Mouse (Mus musculus) limb, embryonic 15.5 days (tissue): ENCODE data around the gene Kif6. TPM values are rescaled to one million over a fixed set of nuclear protein-coding genes. Genes with fewer than 3 reads are reported as not detected.

Experiments
- ATAC-seq: fragments of 200-750 bp; cut with Nextera tagmentation; 2 replicates; pipeline ENCODE4 v1.8.0; 2017; ENCODE audit warnings: low read depth, moderate TSS enrichment; ENCODE audit not compliant: insufficient number of reproducible peaks, low FRiP score, low TSS enrichment
- H3K27ac ChIP-seq: fragments of 300-500 bp; sonication (generic); 2 replicates; pipeline ENCODE4 v1.5.1; 2015; ENCODE audit warnings: moderate library complexity, mild to moderate bottlenecking, inconsistent platforms
- H3K27me3 ChIP-seq: fragments of 300-500 bp; sonication (generic); 2 replicates; pipeline ENCODE4 v1.6.1; 2015; ENCODE audit warnings: inconsistent platforms
- H3K36me3 ChIP-seq: fragments of 300-500 bp; sonication (generic); 2 replicates; pipeline ENCODE4 v1.6.1; 2015; ENCODE audit warnings: inconsistent platforms
- H3K4me1 ChIP-seq: fragments of 300-500 bp; sonication (generic); 2 replicates; pipeline ENCODE4 v1.6.1; 2015; ENCODE audit warnings: inconsistent platforms
- H3K4me2 ChIP-seq: fragments of 300-500 bp; sonication (generic); 2 replicates; pipeline ENCODE4 v1.6.1; 2015; ENCODE audit warnings: mild to moderate bottlenecking, inconsistent platforms
- H3K4me3 ChIP-seq: fragments of 300-500 bp; sonication (generic); 2 replicates; pipeline ENCODE4 v1.5.1; 2015; ENCODE audit warnings: mild to moderate bottlenecking, inconsistent platforms
- H3K9ac ChIP-seq: fragments of 300-500 bp; sonication (generic); 2 replicates; pipeline ENCODE4 v1.6.1; 2015; ENCODE audit warnings: inconsistent platforms
- H3K9me3 ChIP-seq: fragments of 300-500 bp; sonication (generic); 2 replicates; pipeline ENCODE4 v1.6.1; 2016; ENCODE audit warnings: inconsistent platforms
- WGBS: fragments of 180-500 bp; shearing (Covaris S2); methylation state at CpG from one replicate; pipeline ENCODE4 v1.1.7; 2015; 5-methylcytosine and 5-hydroxymethylcytosine counted together
- polyA plus RNA-seq: library from polyadenylated mRNA; unstranded; fragments of >200 nt; fragmentation: Nextera tagmentation; extraction: Ambion mirVana; gene quantifications from 2 replicates; pipeline ENCODE4 v1.2.1, GENCODE M21; 2015

The Kif6 gene
- polyA plus RNA-seq, 1 experiment from 2014 or later, result 1.3 TPM

DNA sequence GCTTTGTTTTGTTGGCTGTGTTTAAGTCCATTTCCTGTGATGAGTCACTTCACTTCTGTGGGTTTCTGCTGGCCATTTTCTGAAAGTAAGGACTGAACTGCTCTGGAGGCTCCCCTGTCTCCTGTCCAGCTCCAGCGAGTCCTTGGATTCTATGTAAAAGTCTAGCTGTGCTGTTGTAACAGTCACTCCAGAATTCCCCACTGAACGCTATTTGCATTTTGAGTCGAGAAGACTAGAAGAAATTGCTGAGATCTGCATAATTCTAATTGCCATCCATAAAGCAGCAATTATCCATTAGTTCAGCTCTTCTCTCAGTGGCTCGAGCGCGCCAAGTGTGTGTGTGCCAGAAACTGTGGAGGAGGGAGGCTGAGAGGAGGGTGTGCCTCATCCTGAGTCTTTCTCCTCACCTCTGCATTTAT lies 57.0 kb downstream of the Kif6 start:
- no peak for ATAC-seq
- 61% methylated on average over 6 of the region's 6 CpGs for WGBS
- Histone ChIP-seq H3K4me1 (peaks cover 9% of the 10 kb centered on the region), H3K9me3 (no peaks in the 10 kb centered on the region), H3K9ac (no peak overlapping the region), H3K27ac (no peak overlapping the region), H3K36me3 (no peaks in the 10 kb centered on the region), H3K4me2 (no peak overlapping the region), H3K27me3 (no peaks in the 10 kb centered on the region), H3K4me3 (no peak overlapping the region)

DNA sequence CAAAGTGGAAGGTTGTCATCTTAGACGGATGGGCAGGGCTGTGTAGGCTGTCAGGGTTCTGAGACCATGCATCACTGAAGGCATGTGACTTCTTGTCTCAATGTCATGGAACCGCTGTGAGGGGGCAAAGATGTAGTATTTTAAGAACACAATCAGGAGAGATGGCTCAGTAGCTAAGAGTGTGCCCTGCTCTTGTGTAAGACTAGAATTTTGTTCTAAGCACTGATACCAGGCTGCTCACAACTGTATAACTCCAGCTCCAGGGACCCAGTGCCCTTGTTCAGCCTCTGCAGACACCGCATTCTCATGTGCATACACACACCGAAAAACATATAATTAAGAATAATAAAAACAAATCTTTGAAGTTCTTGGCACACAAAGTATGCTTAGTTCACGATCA lies 57.5 kb downstream of the Kif6 start:
- 73% methylated on average over 5 of the region's 5 CpGs for WGBS
- ATAC-seq, result no peak
- H3K27me3 ChIP-seq, result no peaks in the 10 kb centered on the region
- H3K27ac ChIP-seq, result no peak overlapping the region
- no peaks in the 10 kb centered on the region for H3K36me3 ChIP-seq
- H3K4me1 ChIP-seq, result peaks cover 9% of the 10 kb centered on the region
- no peak overlapping the region for H3K9ac ChIP-seq
- no peak overlapping the region for H3K4me2 ChIP-seq
- H3K4me3 ChIP-seq, result no peak overlapping the region
- H3K9me3 ChIP-seq, result no peaks in the 10 kb centered on the region

DNA sequence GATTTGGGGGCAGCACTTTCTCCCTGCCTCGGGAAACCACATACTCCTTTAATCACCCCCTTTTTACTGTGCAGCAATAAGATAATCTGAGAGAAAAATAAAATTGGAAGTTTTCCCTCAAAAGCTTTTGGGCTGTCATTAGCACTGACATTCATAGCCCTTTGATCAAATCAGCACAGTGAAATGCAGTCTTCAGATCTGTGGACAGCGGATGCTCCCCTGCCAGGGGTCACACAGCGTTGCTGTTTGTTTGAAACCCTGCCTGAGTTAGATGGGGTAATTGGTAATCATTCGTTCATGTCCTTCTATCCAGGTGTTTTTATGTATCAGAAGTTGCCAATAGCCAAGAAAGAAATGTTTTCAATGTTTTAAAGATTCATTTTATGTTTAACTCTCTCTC lies 60.7 kb downstream of the Kif6 start:
- ATAC-seq, result no peak
- Histone ChIP-seq H3K36me3 (no peaks in the 10 kb centered on the region), H3K27me3 (no peaks in the 10 kb centered on the region), H3K4me2 (0 out of 2 replicates have a peak overlapping the region, but pooled peaks have one; percentile 17), H3K4me1 (peaks cover 9% of the 10 kb centered on the region), H3K4me3 (no peak overlapping the region), H3K9me3 (no peaks in the 10 kb centered on the region), H3K9ac (no peak overlapping the region), H3K27ac (no peak overlapping the region)
- WGBS, result 45% methylated on average over 4 of the region's 4 CpGs

GRCm38 (mm10) chr17:49681410-49681809 lies 66.5 kb downstream of the Kif6 start:
- ATAC-seq, result no peak; the same call in 1 of the 2 replicates
- peak overlapping the region; percentile 54 for H3K27ac ChIP-seq
- H3K36me3 ChIP-seq, result no peaks in the 10 kb centered on the region
- no peaks in the 10 kb centered on the region for H3K27me3 ChIP-seq
- H3K4me2 ChIP-seq, result no peak overlapping the region
- no peak overlapping the region for H3K9ac ChIP-seq
- H3K9me3 ChIP-seq, result no peaks in the 10 kb centered on the region
- no peak overlapping the region for H3K4me3 ChIP-seq
- 61% methylated on average over 8 of the region's 8 CpGs for WGBS
- peaks cover 14% of the 10 kb centered on the region for H3K4me1 ChIP-seq

GRCm38 (mm10) chr17:49684146-49684545 lies 69.2 kb downstream of the Kif6 start:
- H3K27me3 ChIP-seq, result no peaks in the 10 kb centered on the region
- no peak overlapping the region for H3K4me2 ChIP-seq
- no peaks in the 10 kb centered on the region for H3K36me3 ChIP-seq
- WGBS, result 11% methylated on average over 2 of the region's 2 CpGs
- no peaks in the 10 kb centered on the region for H3K9me3 ChIP-seq
- H3K27ac ChIP-seq, result no peak overlapping the region
- peaks cover 14% of the 10 kb centered on the region for H3K4me1 ChIP-seq
- no peak for ATAC-seq
- no peak overlapping the region for H3K9ac ChIP-seq
- H3K4me3 ChIP-seq, result no peak overlapping the region

- no peaks in the 10 kb centered on the region for H3K36me3 ChIP-seq
- WGBS, result 57% methylated on average over 10 of the region's 10 CpGs
Observed at GRCm38 (mm10) chr17:49690607-49691454, 75.9 kb downstream of the Kif6 start.

DNA sequence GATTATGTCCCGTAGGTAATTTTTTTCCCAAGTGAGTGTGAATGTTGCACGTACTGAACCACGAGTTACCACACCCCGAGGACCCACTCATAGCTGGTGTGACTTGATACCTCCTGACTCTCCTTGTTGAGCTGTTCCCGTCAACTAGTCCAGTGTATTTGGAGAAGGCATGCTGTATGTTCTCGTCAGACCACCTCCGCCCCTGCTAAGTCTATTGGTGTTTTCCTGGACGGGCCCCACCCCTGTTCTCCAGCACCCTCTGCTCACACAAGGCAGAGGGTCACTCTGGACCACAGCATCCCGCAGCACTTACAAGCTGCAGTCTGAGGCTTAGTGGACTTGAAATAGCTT lies 76.5 kb downstream of the Kif6 start:
- Histone ChIP-seq H3K4me1 (peaks cover 12% of the 10 kb centered on the region), H3K9me3 (no peaks in the 10 kb centered on the region), H3K4me3 (no peak overlapping the region), H3K27ac (peak overlapping the region; percentile 70), H3K4me2 (no peak overlapping the region), H3K36me3 (no peaks in the 10 kb centered on the region), H3K9ac (no peak overlapping the region), H3K27me3 (no peaks in the 10 kb centered on the region)
- peak; percentile 72; the same call in 1 of the 2 replicates for ATAC-seq
- 57% methylated on average over 9 of the region's 9 CpGs for WGBS

More at GRCm38 (mm10) chr17:49690607-49691454, 75.9 kb downstream of the Kif6 start:
- Histone ChIP-seq H3K4me1 (peaks cover 12% of the 10 kb centered on the region), H3K27ac (no peak overlapping the region), H3K27me3 (no peaks in the 10 kb centered on the region), H3K9ac (no peak overlapping the region), H3K9me3 (no peaks in the 10 kb centered on the region), H3K4me2 (no peak overlapping the region), H3K4me3 (no peak overlapping the region)
- ATAC-seq, result no peak

DNA sequence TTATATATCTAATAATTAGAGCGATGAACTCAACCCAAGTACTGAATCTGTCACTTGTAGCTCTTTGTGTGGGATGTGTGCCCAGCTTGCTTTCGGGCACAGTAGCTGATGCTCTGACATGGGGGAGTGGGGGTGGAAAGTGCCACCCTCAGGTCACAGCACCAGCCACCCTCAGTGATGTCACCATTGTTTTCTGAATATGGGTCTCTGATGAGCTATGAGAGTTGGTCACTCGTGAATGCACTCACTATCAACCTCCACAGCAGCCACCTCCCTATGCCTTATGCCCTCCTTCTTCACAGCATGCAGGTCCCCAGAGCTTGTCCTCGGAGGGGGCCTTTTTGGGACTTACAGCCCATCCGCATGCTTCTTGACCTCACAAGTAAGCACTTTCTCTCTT lies 78.3 kb downstream of the Kif6 start:
- peaks cover 12% of the 10 kb centered on the region for H3K4me1 ChIP-seq
- H3K4me2 ChIP-seq, result no peak overlapping the region
- H3K27me3 ChIP-seq, result no peaks in the 10 kb centered on the region
- H3K9me3 ChIP-seq, result no peaks in the 10 kb centered on the region
- H3K4me3 ChIP-seq, result no peak overlapping the region
- WGBS, result 77% methylated on average over 5 of the region's 5 CpGs
- H3K36me3 ChIP-seq, result no peaks in the 10 kb centered on the region
- ATAC-seq, result no peak
- no peak overlapping the region for H3K27ac ChIP-seq
- no peak overlapping the region for H3K9ac ChIP-seq

DNA sequence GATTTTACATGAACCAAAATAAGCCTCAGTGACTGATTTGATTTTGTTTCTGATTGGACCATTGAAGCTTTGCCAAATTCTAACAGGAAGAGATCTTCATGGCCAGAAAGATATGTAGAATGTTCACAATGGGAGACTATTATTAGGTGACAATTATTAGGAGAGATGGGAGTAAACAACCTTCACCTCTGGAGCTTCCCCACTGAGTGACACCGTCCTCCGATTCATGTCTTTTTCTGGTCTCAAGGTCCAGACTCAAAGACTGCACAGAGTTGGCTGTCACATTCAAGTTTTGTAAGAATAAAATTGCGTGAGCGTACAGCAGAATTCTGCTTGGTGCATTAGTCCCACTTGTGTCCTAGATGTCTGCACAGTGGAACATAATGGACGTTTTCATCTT lies 82.3 kb downstream of the Kif6 start:
- 80% methylated on average over 5 of the region's 5 CpGs for WGBS
- H3K27ac ChIP-seq, result no peak overlapping the region
- H3K4me2 ChIP-seq, result no peak overlapping the region
- no peak overlapping the region for H3K4me3 ChIP-seq
- peaks cover 3% of the 10 kb centered on the region; the same call in 1 of the 2 replicates for H3K4me1 ChIP-seq
- ATAC-seq, result no peak
- H3K9me3 ChIP-seq, result no peaks in the 10 kb centered on the region
- H3K27me3 ChIP-seq, result no peaks in the 10 kb centered on the region
- no peak overlapping the region for H3K9ac ChIP-seq
- no peaks in the 10 kb centered on the region for H3K36me3 ChIP-seq

DNA sequence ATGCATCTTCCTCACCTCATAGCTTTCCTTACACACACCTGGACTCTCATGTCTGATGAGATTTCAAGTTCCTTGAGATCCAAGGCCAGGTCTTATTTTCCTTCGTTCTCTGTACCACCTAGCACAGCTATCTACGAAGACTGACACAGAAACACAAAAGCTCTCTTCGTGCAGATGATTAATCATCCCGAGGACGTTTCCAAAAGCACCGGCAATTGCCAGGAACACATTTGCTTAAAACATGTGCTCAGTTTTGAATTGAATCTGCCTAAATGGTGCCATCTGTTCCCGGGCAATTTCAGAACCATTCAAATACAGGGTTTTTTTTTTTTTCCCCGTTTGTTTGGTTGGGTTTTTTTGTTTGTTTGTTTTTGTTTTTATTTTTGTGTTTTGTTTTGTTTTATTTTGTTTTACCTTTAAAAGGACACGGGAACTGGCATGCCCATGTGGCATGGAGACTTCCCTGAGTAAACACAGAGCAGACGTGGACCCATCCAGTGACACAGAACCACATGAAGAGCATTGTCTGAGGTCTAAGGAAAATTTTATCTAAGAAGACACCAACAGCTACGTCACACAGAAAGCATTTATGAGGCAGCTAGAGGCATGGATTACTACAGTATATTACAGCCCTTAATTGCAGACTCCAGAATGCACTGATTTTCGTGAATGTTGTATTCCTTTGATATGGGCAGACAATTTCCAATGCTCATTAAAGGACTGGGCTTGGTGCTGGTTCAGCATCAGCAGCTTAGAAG lies 88.7 kb downstream of the Kif6 start:
- Histone ChIP-seq H3K4me1 (no peaks in the 10 kb centered on the region), H3K36me3 (no peaks in the 10 kb centered on the region), H3K9me3 (no peaks in the 10 kb centered on the region), H3K4me3 (no peak overlapping the region), H3K9ac (no peak overlapping the region), H3K27me3 (no peaks in the 10 kb centered on the region), H3K27ac (no peak overlapping the region), H3K4me2 (no peak overlapping the region)
- ATAC-seq, result no peak
- WGBS, result 52% methylated on average over 12 of the region's 12 CpGs

DNA sequence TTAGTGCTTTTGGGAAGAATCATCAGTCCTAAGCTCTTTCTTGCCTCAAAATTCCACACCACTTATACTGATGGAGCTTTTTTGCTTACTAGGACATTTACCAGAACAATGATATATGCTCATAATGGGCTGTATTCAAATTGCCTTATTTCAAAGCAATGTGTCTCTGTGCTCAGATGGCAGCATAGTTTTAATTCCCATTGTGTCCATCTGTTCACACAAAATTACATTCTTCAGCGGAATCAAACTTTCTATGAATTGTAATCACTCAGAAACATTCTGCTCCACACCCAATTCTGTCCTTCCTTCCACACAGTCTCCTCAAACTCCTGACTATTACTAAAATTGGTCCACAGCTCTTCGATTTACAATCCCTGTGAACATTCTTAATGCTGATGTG lies 94.3 kb downstream of the Kif6 start:
- Histone ChIP-seq H3K9me3 (no peaks in the 10 kb centered on the region), H3K9ac (no peak overlapping the region), H3K36me3 (no peaks in the 10 kb centered on the region), H3K27ac (no peak overlapping the region), H3K27me3 (no peaks in the 10 kb centered on the region), H3K4me2 (no peak overlapping the region), H3K4me1 (no peaks in the 10 kb centered on the region), H3K4me3 (no peak overlapping the region)
- 72% methylated on average over 2 of the region's 2 CpGs for WGBS
- no peak for ATAC-seq

GRCm38 (mm10) chr17:49710101-49710630 lies 95.2 kb downstream of the Kif6 start:
- Histone ChIP-seq H3K4me3 (no peak overlapping the region), H3K4me1 (no peaks in the 10 kb centered on the region), H3K4me2 (no peak overlapping the region), H3K27me3 (no peaks in the 10 kb centered on the region), H3K27ac (no peak overlapping the region), H3K9me3 (no peaks in the 10 kb centered on the region), H3K36me3 (no peaks in the 10 kb centered on the region), H3K9ac (no peak overlapping the region)
- 70% methylated on average over 5 of the region's 5 CpGs for WGBS
- ATAC-seq, result no peak
